Mouse (Mus musculus) right cerebral cortex, postnatal 4 days (tissue): ENCODE results near the gene Nfia.

Experiments
- DNase-seq: peaks from one replicate; pipeline ENCODE4 v3.0.0-alpha.2; 2022

Nfia gene

DNA sequence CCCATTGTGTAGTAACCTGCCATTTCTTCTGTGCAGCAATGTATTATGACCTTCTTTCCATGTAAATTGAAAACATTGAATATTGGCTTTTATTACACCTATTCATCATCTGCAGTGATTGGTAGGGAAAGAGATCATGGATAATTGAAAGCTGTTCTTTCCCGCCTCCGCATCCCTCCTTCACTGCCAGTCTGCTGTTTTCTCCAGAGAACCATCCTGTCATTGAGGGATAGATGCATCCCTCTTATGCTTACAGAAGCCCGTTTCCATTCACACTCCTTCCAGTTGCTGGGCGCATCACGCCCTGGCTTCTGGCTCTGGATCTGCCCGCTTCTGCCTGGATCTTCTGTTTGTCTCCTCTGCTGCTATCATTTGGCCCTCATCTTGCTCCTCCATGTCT lies 312.5 kb downstream of the Nfia start:
- DNase-seq, result no peak

DNA sequence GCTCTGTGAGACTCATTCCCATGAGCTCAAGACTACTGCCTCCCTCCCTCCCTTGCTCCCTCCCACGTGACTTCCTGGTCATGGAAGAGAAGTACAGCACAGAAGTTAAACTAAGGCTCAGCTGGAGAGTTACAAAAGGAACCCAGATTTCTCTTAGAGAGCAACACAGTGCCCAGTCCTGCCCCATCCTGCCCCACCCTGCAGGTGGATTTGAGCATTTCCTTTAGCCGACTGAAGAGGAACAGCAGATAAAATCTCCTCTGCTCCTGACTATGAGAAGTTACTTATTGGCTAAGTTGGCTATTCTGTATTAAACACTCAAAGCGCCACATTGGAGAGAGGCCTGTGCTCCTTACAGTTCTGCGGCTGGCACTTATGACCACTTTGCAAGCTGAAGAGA lies 314.4 kb downstream of the Nfia start:
- no peak for DNase-seq

DNA sequence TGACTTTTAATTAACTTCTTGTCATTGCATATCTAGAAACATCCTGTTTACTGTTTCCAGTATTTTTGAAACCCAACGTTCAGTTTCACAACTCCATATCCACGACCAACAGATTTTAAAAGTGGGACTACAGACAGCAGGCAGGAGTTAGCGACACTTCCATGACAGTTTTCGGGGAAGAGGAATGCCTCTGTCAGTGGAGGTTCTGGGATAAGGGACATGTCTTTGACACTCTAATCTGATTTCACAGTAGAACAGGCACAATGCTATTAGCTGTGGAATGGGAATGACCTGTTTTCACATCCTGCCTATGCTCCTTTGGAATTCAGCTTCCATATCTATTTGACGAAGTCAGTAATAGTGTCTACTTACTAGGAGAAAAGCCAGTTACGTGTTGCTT lies 317.5 kb downstream of the Nfia start:
- DNase-seq, result no peak

DNA sequence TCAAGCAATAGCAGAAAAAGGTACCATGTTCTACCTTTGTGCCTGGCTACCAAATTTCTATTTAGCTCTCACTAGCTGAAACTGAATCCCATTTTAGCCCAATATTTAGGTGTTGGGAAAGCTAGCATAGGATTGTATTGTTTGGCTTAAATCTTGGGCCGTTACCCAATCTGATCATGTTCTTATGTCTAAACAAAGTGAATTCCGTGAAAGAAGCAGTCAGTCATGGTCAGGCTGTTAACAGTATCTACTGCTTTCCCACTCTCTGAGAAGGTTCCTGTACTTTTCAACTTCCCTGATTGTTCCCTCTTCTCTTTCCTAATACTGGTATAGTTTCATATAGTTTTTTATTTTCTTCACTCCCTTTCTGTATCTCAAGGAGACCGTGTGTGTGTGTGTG lies 318.1 kb downstream of the Nfia start:
- no peak for DNase-seq

DNA sequence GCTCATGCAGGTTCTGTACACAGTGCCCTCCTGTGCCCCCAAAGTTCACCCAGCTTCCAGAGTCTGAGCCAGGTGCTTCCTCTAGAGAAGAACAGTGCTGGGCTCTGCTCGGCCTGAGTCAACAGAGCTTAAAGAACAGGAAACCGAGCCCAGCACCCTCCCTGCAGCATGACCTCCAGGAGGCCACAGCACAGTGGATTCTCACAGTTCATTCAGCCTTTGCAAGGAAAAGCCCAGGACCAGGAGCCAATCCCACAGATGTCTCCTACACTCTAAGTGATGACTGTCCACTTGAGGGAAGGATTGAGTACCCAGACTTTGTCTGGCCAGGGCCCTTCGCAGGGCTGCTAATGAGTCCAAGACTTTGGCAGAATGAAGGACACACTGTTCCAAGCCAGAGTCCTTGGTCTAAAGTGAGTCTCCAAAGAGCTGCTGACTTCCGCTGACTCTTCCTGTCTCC lies 318.9 kb downstream of the Nfia start:
- DNase-seq, result no peak

DNA sequence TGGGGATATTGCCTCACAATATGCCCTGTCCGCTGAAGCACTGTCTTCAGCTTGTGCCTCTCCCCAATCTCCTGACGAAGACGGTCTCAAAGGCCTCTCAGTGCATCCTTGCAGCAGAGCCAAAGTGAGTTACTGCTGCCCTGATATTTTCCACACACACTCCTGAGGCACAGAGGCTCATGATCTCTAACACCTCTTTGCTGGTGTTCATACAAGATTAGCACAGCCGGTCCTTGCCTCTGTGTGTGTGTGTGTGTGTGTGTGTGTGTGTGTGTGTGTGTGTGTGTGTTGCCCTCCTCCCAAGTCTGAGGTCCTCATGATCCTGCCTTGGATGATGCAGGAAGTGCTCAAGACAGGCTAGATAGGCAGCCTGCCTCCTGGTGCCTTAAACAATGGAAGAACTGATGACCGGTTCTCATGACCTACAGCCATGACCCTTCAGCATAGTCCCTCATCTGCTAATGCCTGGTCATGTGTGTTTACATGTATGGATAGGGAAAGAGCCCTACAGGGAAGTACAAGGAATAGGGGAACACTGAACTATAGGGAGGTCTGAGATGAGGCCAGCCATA lies 319.5 kb downstream of the Nfia start:
- DNase-seq, result no peak

DNA sequence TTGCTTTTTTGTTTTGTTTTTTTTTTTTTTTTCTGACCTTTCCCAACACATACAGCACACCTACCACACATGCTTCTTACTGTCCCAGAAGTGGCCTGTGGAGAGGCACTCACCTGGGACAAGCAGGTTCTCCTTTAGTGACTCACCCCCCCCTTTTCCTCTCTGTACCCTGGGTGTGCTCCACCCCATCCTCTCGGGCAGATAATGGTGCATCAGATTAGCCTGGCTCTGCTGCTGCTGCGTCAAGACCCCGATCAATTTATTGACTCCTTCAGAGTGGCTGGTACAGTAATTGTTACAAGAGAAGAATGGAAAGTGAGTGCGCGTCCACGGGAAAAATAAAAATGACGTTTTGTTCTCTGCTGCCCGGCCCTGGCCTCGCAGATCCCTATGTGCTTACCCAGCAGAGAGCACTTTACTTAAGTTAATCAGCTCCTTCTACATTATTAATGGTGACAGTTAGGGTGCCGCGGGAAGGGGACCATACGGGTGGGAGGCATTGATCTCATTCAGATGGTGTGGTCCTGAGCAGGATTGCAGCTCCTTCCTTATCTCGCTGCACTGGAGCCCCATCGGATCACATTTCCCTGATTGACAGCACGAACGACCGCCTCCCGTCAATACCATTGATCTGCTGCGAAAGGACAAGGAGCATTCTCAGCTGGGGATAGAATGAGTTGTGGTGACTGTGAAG lies 321.7 kb downstream of the Nfia start:
- DNase-seq, result no peak

DNA sequence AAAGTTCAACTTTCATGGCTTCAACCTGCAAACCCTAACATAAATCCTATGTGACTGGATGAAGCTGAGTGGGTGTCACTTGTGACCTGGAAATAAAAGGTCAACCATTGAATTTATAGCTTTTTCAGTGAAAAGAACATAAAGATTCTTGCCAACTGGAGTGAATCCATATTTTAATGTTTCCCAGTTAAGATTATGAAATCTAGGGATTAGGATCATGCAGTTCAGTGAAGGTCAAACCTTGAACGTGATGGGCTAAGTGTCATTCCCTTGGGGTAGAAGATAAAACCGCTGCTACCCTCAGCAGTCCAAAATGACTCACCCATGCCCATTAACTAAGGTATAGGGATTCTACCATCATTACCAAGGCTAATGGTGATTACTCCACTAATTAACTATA lies 322.5 kb downstream of the Nfia start:
- no peak for DNase-seq

DNA sequence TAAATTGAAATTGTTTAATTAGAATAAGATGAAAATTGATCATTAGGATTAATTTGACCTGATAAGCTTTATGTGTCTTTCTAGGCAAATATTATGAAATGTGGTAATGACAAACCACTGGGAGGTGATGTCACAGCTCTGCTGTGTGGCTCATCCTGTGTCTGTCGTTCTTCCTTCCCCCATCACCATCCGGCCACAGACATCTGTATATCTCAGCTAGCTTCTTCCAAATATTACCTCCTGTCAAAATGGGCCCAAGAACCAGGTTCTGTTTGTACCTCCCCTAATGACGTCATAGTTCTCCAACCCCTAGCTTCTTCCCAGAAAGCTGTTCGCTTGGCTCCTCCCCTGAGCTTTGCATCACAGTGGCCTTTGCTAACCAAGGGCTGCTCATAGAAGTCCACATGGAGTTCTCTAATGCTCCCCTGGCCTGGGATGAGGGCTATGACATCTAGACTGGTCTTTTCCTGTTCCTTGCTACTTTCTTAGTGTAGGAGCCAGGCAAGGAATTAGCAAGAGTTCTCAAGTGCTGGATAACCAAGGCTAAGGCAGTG lies 324.6 kb downstream of the Nfia start:
- no peak for DNase-seq

DNA sequence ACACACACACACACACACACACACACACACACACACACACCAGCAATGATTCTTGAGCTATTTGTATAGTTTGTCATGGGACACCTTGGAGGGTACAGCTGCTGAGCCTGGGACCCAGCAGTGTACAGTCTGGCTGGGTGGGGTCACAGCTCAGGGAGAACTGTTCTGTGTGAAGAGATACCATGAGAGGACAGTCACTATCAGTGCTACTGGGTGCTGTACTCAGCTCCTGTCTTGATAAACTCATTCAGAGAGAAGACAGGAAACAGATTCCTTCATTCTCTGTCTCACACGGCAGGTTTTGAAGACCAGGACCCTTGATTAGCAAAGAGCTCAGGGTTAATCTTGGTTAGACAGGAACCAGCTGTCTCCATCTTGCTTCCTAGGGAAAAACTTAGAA lies 326.1 kb downstream of the Nfia start:
- no peak for DNase-seq

DNA sequence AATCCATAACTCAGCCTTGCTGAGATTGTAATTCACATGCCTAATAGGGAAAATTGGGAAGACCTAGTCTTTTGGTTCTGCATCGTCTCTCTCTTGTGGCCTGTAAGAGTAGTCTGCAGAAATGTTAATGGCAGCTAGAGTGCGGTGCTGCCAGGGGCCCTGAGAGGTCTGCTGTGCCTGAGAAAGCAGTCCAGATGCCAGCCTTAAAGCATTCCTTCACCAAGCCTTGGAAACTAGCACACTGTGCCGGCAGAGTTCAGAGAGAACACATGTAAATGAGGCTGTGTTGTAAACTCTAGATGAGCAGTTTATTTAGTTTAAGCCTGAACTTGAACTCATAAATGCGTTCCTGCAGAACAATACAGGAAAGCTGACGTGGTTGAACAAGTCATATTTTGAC lies 326.9 kb downstream of the Nfia start:
- no peak for DNase-seq

DNA sequence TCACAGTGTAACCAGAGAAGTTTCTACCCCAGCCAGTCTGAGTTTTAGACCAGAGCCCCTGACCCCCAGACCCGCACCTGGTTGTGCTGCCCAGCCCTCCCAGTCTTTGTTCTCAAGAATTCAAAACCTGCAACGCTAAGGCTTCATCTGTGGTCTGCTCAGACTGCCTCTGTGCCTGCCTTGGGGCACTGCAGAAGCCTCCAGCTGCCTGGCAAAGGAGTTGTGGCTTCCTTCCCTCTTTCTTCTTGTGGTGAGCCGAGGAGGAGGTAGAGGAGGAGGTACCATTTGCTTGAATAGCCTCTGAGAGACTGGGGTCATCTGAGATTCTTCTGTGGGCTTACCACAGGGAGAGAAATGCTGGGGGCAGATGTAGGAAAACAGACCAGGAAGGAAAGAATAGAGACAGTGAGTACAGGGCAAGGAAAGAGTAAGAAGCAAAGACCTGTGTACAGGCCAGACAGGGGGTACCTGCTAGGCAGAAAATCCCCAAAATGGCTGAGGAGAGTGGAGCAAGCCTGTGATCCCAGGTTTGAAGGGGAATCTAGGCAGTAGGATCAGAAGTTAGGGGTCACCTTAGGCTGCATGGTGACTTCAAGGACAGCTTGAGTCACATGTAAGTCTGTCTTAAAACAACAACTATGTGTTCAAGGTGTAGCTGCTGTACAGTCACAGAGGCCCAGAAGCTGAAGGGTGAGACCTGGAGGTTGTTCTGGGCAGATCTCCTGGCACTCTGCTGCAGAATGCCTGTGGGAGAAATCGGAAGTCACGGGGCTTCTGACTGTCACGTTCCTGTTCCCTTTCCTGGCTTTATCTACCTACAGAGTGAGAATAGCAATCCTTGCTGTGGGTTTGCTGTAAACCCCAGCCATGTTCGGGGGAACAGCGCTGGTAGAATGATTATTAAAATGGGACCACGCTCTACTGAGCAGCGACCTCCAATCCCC lies 328.9 kb downstream of the Nfia start:
- no peak for DNase-seq

DNA sequence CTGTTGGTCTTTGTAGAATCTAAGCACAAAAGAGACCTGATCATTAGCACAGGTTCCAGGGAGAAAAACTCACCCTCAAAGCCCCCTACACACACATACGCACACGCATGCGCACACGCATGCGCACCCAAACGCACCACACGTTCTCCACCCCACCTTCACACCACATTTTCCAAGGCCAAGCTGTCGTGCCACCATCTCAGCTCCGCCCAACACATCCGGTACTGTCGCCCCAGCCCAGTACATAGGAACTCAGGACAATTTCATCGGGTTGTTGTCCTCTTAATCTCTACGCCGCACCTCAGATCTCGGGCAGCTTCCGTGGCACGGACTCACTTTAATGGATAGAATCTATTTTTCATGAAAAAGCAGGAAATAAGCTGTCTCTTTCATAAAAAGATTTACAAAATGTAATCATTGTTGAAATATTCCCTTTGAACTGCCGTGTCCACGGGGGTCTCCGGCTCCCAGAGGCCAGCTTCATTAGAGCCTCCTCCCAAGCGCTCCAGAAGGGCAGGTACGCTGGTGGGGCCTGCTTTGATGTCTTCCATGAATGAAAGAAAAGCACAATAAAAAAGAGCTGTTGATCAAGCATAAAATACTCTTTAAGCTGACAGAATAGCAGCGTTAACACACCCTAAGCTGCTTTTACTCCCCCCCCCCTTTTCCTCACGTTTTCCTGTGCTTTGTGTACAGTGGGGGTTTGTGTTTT lies 330.2 kb downstream of the Nfia start:
- DNase-seq, result peak; percentile 40

DNA sequence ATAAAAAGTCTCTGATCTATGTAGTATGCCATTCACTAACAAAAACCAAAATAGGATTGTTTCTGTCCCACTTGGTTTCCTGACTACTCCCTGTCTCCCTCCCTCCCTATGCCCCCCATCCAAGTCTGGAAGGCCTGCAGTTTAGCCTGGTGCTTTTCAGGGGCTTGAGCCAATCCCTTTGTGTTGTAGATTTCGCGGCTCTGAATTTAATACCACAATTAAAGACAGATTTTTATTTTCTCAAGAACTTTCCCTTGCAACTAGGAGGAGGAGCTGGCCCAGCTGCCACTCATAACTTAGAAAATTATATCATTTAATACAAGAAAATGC lies 330.8 kb downstream of the Nfia start:
- no peak for DNase-seq

DNA sequence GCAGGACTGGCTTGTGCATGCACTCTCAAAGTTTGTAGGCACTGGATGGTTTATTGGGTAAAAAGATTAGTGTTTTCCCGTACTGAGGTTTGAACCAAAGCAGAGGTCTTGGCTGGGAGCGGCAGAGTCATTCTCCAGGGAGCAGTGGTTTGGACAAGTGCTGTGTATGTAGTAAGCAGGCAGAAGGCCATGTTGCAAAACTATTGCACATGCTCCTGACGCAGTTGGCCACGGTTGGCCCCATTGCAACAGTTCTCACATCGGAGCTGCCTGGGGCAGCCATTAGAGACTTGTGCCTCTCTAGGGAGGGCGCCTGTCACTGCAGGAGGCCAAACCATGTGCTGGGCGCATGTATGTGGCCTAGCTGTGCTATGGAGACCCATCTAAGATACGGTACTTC lies 331.6 kb downstream of the Nfia start:
- DNase-seq, result no peak

DNA sequence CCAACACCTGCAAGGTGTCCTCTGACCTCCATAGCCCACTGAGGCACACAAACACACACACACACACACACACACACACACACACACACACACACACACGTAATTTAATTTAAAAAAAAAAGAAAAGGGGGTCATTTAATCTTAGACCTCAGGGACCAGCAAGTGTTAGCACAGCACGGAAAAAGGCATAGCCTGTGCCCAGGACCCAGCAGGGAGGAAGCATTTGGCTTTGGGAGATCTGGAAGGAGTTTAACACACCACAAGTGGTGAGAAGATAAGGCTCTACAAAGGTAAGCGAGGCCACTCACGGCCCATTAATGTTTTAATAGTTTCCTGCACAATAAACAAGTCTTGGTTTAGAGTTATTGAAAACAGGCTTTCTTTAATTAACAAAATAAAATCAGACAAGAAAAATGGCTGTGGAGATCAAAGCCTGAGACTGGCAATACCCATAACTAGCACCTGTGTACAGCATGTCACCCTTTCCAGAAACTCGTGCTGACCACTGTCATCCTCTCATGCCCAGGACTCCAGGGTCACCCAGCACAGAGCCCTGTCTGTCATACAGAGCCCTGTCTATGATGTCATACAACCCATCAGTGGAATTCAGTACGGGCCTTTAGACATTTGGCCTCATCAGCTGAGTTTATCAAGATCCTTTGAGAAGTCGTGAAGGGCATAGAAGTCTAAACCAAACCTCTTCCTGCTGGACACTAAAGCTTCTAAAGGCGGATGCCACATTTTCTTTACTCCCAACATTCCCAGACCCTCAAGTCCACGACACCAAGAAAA lies 332.6 kb downstream of the Nfia start:
- DNase-seq, result no peak

DNA sequence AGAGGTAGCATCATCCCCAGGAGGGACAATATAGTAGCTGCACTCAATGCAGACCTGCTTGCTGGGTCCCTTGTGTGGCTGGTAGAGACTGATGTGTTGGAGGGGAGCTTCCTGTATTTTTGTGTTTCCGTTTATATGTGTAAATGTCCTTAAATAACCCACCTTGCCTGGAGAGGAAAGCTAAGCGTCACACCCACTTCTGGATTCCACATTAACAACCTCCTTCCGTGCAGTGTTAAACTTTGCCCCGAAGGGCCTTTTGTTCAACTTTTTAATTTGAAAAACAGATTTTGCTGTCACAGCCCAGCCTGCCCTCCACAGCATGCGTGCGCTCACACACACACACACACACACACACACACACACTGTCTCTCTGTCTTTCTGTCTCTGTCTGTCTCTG lies 333.4 kb downstream of the Nfia start:
- DNase-seq, result no peak

DNA sequence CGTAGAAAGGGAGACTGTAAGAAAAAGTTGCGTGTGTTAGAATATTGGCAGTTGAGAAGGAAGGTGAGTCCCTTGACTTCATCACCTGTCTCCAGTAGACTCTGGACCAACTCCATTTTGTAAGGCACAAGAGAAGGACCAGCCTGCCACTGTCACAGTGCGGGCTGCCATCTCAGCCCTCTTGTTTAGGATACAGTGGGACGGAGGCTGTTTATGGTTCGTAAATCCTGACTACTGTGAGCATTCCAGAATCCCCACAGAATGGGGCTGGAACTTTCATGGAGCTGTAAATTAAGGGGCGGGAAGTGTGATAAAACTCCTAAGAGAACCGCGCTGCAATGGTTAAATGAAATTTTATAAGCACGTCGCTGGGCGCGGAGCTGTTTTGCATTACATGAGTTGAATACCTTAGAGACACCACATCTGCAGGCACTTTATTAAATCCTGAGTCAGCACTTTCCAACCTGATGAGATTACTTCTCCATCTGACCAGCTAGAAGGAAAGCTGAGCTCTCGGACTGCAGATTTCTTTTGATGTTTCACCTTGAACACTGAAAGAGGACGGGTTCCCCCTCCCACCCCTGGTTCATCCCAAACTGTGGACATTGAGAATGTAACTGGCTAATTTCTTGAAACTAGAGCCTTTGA lies 334.0 kb downstream of the Nfia start:
- DNase-seq, result no peak

DNA sequence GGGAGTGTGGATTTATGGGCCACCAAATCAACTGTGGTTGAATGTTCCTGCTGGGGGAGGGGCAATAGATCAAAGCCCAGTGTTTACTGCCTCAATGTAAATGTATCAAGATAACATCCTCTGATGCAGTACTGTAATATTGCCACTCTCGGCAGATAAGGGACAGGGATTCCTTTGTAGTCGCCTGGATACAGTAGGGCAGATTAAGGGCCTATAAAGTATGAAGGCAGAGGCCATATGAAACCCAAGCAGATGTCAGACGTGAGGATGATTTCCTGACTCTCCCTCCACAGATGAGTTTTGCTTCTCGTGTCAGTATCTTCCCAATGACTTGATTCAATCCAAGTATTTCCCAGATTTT lies 334.5 kb downstream of the Nfia start:
- no peak for DNase-seq

DNA sequence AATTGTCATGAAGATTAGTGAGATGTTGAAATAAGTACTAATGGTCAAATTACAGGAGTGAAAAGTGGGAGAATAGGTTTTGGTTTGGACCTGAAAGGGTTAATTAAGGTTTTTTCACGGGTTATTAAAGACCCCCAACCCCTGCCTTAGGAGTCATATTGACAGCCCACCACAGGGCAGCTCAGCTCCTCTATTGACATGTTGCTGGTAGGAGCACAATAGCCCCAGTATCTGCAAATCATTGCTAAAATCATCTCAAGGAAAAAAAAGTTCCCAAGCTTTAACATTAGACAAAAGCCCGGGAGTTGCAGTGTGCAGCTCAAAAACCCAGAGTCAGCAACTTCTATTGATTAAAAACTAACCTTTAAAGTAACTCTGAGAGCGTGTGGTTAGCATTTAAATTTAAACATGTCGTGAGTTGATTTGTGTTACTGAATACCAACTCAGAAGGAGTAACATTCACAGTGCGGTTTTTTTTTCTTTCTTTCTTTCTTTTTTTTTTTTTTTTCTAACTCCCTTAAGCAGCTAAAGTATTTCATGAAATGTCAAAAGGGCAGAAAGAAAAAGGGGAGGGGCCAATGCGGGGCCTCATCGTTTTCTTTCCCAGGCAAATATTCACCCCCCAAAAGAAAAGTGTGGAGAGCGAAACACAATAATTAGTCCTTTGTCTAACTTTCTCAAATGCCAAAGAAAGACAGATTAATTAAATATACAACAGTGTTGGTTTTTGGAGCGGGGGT lies 335.6 kb downstream of the Nfia start:
- DNase-seq, result no peak

DNA sequence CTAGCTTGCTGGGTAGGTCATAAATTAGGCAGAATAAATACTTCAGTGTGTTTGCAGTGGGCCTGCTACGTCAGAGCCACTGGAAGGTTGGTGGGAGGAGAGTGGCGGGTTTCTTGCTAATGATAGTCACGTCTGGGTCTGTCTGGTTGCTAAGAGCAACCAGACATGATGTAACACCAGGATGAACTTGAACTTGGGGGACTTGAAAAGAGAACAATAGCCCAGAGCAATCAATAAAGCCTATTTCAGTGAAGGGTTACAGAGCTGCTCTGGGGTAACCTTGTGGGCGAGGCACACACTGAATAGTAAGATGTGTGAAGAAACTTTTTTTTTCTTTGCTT lies 336.1 kb downstream of the Nfia start:
- no peak for DNase-seq
